Mouse (Mus musculus) kidney, postnatal 0 days (tissue): Measurements from ENCODE around the gene Zfp668. TPM values are rescaled to one million over a fixed set of nuclear protein-coding genes. Genes with fewer than 3 reads are reported as not detected.
A peak's percentile ranks its signal among the peaks of the same experiment; 100 is the strongest.

Experiments
- ATAC-seq: fragments of 200-750 bp; cut with Nextera tagmentation; replicated peaks from 2 replicates; pipeline ENCODE4 v1.8.0; 2017; ENCODE audit warnings: low read depth, moderate number of reproducible peaks, moderate TSS enrichment, moderate library complexity; ENCODE audit not compliant: low FRiP score
- DNase-seq: peaks from one replicate; pipeline ENCODE4 v3.0.0-alpha.2; 2016; ENCODE audit warnings: low spot score
- H3K27ac ChIP-seq: fragments of 300-500 bp; sonication (generic); 2 replicates; pipeline ENCODE4 v1.5.1; 2014; ENCODE audit warnings: mild to moderate bottlenecking
- H3K27me3 ChIP-seq: fragments of 300-500 bp; sonication (generic); 2 replicates; pipeline ENCODE4 v1.6.1; 2014; ENCODE audit warnings: low read length, mixed read lengths; ENCODE audit not compliant: insufficient read depth
- H3K36me3 ChIP-seq: fragments of 300-500 bp; sonication (generic); 2 replicates; pipeline ENCODE4 v1.6.1; 2014; ENCODE audit warnings: low read length, mixed read lengths; ENCODE audit not compliant: insufficient read depth
- H3K4me1 ChIP-seq: fragments of 300-500 bp; sonication (generic); replicated peaks from 2 replicates; pipeline ENCODE4 v1.6.1; 2014; ENCODE audit warnings: antibody characterized with exemption, low read length, mixed read lengths; ENCODE audit not compliant: insufficient read depth
- H3K4me2 ChIP-seq: fragments of 300-500 bp; sonication (generic); 2 replicates; pipeline ENCODE4 v1.6.1; 2014; ENCODE audit warnings: mild to moderate bottlenecking, low read length, moderate library complexity, mixed read lengths
- H3K4me3 ChIP-seq: fragments of 300-500 bp; sonication (generic); replicated peaks from 2 replicates; pipeline ENCODE4 v1.5.1; 2014; ENCODE audit warnings: low read depth, low read length
- H3K9ac ChIP-seq: fragments of 300-500 bp; sonication (generic); 2 replicates; pipeline ENCODE4 v1.6.1; 2014; ENCODE audit warnings: low read depth, low read length
- H3K9me3 ChIP-seq: fragments of 300-500 bp; sonication (generic); replicated peaks from 2 replicates; pipeline ENCODE4 v1.6.1; 2016; ENCODE audit warnings: low read length, inconsistent platforms, mixed read lengths
- CTCF ChIP-seq: IDR thresholded peaks from 2 replicates; pipeline ENCODE4 v1.5.1; 2016; ENCODE audit warnings: antibody characterized with exemption, low read depth, mild to moderate bottlenecking, moderate library complexity
- WGBS: fragments of 180-500 bp; shearing (Covaris S2); extraction: QIAGEN DNeasy Blood & Tissue Kit; methylation state at CpG from one replicate; pipeline ENCODE4 v1.1.7; 2014; 5-methylcytosine and 5-hydroxymethylcytosine counted together
- polyA plus RNA-seq: library from polyadenylated mRNA; unstranded; fragments of >200 nt; fragmentation: Nextera tagmentation; extraction: Ambion mirVana; gene quantifications from 2 replicates; pipeline ENCODE4 v1.2.1, GENCODE M21; 2015

Zfp668 gene
- polyA plus RNA-seq, 1 experiment from 2014 or later = 12.5 TPM

DNA sequence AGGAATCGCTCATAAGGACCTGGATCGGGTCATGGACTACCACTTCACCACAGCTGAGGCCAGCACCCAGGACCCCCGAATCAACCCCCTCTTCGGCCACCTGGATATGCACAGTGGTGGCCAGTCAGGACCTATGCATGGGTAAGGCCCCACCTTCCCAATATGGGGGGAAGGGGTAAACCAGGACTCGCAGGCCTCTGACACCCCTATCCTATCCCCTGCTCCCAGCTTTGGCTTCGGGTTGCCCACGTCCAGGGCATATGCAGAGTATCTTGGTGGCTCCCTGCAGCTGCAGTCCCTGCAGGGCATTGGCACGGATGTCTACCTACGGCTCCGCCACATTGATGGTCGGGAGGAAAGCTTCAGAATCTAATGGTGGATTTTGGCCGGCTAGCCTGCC lies 31.3 kb upstream of the Zfp668 start:
- Histone ChIP-seq H3K27me3 (no peaks in the 10 kb centered on the region), H3K9me3 (no peaks in the 10 kb centered on the region), H3K27ac (no peak overlapping the region), H3K4me2 (no peak overlapping the region), H3K9ac (no peak overlapping the region), H3K4me3 (no peak overlapping the region), H3K36me3 (peaks cover 24% of the 10 kb centered on the region), H3K4me1 (0 out of 2 replicates have a peak, but pooled peaks cover 6% of the 10 kb centered on the region)
- DNase-seq = no peak
- TF ChIP-seq CTCF = no peak
- 95% methylated on average over 12 of the region's 12 CpGs for WGBS
- no peak for ATAC-seq

DNA sequence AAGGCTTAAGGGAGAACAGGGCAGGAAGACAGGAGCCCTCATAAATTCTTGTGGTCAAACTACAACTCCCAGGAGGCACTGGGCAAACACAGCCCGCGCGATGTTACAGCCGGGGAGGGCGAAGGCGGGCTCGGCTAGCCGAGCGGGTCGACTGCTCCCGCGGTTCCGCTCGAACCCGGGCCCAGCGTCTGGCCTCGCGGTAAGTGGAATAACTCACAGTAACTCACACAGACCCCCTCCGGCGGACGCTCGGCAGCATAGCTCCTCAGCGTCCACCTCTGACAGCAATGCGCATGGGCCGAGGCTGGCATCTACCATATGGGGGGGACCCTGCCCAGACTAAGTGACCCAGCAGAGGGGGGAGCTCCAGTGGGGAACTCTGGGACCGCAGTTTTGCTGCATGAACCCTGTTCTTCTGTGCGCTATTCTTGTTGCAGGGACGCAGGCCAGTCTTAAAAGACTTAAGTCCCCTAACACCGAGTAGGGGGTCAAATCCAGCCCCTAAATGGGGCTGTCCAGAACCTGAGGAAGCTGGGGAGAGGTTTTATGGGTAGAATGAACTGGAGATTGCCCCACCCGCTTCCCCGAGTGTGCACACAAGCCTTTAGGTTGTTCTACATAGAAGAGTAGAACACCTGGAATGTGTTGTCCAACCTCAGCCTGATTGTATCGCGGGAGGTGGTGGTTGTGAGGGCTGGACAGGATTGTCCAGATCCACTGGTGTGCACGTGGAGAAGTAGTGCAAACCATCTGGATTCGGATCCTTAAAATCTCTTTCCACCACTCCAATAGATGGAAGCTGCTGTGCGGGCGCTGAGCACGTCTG lies 27.6 kb upstream of the Zfp668 start, which contains the start of gene Bckdk:
TSS of gene Bckdk (plus strand) at position 112 of the 826 bp plus-strand sequence.
- Histone ChIP-seq H3K9ac (peak within 1 kb of the TSS; percentile 91), H3K27me3 (no peaks in the 10 kb centered on the region), H3K4me3 (peak within 1 kb of the TSS; percentile 85), H3K4me1 (0 out of 2 replicates have a peak, but pooled peaks cover 4% of the 10 kb centered on the region), H3K9me3 (no peaks in the 10 kb centered on the region), H3K36me3 (peaks cover 24% of the 10 kb centered on the region), H3K27ac (peak within 1 kb of the TSS; percentile 82), H3K4me2 (peak within 1 kb of the TSS; percentile 88)
- ATAC-seq = peak; percentile 90
- DNase-seq = peak; percentile 94
- TF ChIP-seq CTCF = 0 out of 2 replicates have a peak, but pooled peaks have one; percentile 9
- WGBS = 5% methylated on average over 38 of the region's 38 CpGs

DNA sequence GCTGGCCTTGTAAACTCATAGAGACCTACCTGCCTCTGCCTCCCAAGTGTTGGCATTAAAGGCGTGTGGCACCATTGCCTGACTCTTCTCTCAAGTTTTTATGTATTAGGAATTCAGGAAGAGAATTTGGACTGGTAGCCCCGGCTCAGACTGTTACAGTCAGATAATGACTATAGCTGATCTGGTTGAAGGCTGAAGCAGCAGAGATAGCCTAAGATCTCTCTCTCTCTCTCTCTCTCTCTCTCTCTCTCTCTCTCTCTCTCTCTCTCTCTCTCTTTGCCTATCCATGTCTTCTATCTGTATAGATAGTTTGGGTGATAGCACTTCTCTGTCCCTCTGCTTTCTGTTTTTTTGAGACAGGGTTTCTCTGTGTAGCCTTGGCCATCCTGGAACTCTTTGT lies 25.1 kb upstream of the Zfp668 start:
- 81% methylated on average over 2 of the region's 2 CpGs for WGBS
- no peak for ATAC-seq
- H3K27ac ChIP-seq = no peak overlapping the region
- H3K4me2 ChIP-seq = no peak overlapping the region
- no peak overlapping the region for H3K4me3 ChIP-seq
- no peak overlapping the region for H3K9ac ChIP-seq
- H3K27me3 ChIP-seq = no peaks in the 10 kb centered on the region
- H3K36me3 ChIP-seq = peaks cover 8% of the 10 kb centered on the region; the same call in 1 of the 2 replicates
- TF ChIP-seq CTCF = no peak
- 0 out of 2 replicates have a peak, but pooled peaks cover 4% of the 10 kb centered on the region for H3K4me1 ChIP-seq
- no peaks in the 10 kb centered on the region for H3K9me3 ChIP-seq
- no peak for DNase-seq

- WGBS = 39% methylated on average over 7 of the region's 7 CpGs
- H3K4me2 ChIP-seq = no peak overlapping the region
- DNase-seq (no peak), ATAC-seq (no peak)
- no peak overlapping the region for H3K4me3 ChIP-seq
- H3K9ac ChIP-seq = no peak overlapping the region
- no peak for TF ChIP-seq CTCF
- no peak overlapping the region for H3K27ac ChIP-seq
- H3K4me1 ChIP-seq = 0 out of 2 replicates have a peak, but pooled peaks cover 7% of the 10 kb centered on the region
- H3K9me3 ChIP-seq = no peaks in the 10 kb centered on the region
- H3K27me3 ChIP-seq = no peaks in the 10 kb centered on the region
- no peaks in the 10 kb centered on the region for H3K36me3 ChIP-seq
Measured at GRCm38 (mm10) chr7:127899997-127900396, 23.4 kb upstream of the Zfp668 start.

GRCm38 (mm10) chr7:127898179-127898956 lies 21.7 kb upstream of the Zfp668 start:
- WGBS = 39% methylated on average over 10 of the region's 10 CpGs
- no peak overlapping the region for H3K4me2 ChIP-seq
- no peaks in the 10 kb centered on the region for H3K36me3 ChIP-seq
- no peak overlapping the region for H3K27ac ChIP-seq
- no peaks in the 10 kb centered on the region for H3K27me3 ChIP-seq
- no peak for TF ChIP-seq CTCF
- ATAC-seq (no peak), DNase-seq (no peak)
- H3K9ac ChIP-seq = no peak overlapping the region
- no peak overlapping the region for H3K4me3 ChIP-seq
- peaks cover 11% of the 10 kb centered on the region; the same call in 1 of the 2 replicates for H3K4me1 ChIP-seq
- H3K9me3 ChIP-seq = no peaks in the 10 kb centered on the region

DNA sequence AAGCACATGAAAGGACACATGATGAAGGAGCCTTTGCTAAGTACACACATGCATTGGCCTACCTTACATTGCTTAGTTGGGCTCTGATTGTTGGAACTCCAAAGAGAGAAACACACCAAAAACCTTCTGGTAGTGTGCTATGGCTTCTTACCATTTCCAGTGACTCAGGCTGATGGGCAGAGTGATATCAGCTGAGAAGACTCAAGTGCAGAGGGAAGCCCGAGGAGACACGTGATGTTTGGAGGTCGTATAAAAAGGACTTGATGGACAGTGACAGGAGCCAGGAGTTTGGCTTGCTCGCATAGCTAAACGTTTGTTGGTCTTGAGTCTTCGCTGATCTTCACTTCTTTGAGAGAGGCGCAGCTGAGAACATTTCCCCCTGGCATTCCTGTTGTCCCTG lies 20.9 kb upstream of the Zfp668 start:
- 89% methylated on average over 7 of the region's 7 CpGs for WGBS
- Histone ChIP-seq H3K27me3 (no peaks in the 10 kb centered on the region), H3K4me1 (peaks cover 11% of the 10 kb centered on the region; the same call in 1 of the 2 replicates), H3K4me3 (no peak overlapping the region), H3K9me3 (no peaks in the 10 kb centered on the region), H3K9ac (no peak overlapping the region), H3K27ac (no peak overlapping the region), H3K36me3 (peaks cover 7% of the 10 kb centered on the region), H3K4me2 (no peak overlapping the region)
- DNase-seq = no peak
- TF ChIP-seq CTCF = no peak
- ATAC-seq = no peak
